Mouse (Mus musculus): Measurements from ENCODE around the gene Tll1. TPM values are rescaled to one million over a fixed set of nuclear protein-coding genes. Genes with fewer than 3 reads are reported as not detected.
"Not testable (repeated sequence)": the region's sequence is repeated elsewhere in the genome, so short reads cannot be mapped to it uniquely, and the experiment has no call there.

Gene Tll1
- total RNA-seq, 1 experiment from 2014 or later: 2.5 TPM

DNA sequence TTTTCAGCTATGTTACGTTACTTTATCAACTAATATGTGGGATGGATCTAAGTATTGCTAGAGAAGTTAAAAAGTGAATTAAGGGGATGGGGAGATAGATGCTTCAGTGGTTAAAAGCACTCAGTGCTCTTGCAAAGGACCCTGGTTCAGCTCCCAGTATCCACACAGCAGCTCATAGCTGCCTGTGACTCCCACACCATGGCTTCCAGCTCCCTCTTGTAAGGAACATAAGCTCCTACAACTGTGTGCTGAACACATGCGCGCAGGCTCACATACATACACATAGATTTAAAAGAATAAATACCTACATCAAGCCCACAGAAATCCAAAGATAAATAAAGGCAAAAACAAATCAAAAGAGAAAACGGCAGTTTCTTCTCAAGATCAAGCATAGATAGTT, 148.5 kb downstream of the Tll1 start:
- DNase-seq: no peak

DNA sequence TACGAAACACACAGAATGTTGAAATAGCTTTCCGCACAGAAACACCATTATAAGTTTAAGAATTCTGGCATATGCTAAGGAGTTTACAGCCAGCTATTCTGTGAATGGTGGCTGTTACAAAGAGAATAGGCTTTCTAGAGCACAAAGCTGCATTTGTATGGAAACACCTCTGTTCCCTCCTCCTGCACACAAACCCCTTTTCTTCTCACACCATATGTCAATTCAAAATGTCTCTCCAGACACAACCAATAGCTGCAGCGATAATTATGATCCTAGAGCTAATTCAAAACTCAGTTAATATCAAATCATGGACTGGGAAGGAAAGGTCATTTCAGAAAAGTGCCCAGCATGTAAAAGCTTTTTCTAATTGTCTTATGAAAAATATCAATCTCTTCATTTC, 157.5 kb downstream of the Tll1 start:
- DNase-seq: no peak

DNA sequence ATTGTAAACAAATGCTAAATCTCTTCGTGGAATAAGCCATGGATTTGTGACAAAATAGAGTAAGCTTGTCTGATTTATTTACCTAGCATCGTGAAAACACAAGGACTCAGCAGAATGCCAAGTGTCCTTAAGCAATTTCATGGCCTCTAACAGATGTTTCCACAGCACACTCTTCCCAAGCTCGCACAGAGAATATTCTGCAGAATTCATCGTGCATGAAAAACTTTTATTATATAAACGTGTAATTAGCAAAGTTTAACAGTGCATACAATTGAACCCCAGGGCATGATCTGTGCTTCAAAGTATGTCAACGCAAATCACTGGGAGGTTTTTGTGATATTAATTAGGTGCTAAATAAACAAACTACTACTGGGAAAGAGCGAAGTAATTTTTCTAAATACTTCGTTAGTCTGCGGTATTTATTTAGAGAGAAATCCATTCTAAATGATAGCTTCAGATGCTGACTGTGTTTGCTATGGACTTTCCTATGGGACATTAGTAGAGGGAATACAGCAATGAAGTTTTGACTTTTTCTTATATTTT, 158.0 kb downstream of the Tll1 start:
- no peak for DNase-seq

DNA sequence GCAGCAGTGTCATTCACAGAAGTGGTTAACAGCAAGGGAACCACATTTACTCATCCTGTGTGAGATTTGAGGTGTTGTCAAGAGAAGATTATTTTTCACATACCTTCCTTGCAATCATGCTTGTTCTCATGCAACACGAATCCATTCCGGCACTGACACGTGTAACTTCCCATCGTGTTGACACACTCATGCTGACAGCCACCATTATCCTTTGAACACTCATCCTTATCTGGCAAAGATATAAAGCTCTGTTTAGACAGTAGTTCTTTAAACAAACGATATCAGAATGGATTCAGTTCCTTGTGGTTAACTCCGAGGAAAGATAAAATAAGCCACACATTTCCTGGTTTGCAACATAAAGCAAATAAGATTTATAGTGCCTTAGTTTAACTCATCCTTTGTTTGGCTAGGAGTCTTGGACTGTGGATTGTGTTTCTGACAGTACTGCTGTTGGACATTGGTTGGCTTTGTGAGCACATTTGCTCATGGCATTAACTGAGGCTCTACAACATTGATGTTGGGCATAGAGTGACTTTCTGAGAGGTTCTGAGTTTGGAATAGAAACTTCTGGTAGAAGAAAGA, 164.7 kb downstream of the Tll1 start:
- DNase-seq: no peak

DNA sequence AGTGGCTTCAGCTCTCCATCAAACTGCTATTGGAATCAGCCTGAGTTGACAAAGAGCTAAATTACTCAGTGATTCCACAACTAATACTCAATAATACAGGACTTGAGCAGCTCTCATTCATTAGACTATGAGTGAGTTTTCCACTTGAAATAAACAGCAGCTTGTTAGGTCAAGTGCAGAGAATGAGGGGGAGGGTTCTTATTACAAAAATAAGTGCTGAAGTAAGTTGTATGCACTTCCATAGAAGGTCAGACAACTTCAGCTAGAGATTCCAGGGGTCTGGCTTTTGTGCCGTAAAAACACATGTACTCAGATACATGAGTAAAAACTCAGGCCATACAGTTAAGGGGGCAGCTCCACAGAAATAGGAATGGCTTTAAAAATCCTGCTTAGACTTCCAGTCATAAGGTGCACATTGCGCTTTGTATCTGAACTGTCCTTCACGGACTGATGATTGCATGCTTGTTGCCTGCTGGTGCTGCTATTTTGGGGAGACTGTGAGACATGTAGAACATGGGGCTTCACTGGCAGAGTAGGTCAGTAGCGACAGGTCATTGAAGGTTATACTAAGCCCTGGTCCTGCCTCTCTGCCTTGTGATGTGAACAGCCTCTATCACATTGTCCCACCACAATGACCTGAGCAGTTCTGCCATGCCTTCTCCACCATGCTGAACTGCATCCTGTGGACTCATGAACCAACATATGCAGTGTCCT, 175.2 kb downstream of the Tll1 start:
- no peak for DNase-seq

DNA sequence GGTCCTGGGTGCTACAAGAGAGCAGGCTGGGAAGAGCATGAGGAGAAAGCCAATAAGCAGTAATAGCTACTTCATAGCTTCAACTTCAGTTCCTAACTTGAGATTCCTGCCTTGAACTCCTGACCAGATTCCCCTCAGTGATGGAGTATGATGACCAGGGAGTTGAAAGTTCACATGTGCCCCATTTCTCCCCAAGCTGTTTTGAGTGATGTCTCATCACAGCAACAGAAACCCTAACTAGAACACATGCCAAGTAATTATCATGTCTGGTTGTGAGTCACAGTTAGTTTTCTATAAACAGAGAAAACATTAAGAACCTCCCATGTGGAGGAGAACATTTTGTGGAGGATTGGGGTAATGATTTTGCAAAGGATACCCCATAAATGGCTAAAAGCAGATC, 176.0 kb downstream of the Tll1 start:
- DNase-seq: no peak

DNA sequence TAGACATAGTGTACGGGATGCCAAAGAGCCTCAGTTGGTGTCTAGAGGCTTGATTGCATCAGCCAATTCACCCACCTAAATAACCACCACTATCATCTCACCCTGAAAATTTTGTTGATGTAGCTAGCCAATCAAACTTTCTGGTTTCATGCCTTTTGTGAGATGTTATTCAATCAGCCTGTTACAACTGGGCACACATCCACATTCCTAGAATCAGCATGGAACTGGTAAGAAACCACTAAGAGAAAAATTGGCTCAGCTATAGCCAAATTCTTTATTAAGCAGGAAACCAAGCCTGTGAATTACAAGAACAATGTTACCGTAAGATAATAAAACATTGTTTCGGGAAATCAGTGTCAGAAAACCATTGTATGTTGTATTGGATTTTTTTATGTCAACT, 176.5 kb downstream of the Tll1 start:
- DNase-seq: no peak

DNA sequence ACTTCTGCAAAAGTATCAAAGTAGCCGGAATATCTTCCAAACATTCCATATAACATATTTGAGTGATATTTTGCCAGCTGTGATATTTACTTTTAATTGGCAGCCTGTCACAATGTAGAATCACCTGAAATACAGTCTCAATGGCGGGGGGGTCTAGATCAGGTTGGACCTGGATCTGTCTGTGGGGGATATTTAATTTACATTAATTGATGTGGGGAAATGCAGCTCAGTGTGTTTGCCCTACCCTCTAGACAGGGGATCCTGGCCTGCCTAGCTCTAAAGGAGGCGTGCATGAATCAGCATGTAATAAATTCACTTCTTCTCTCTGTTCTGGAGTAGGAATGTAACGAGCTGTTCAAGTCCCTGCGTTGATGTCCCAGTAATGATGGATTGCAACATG, 181.7 kb downstream of the Tll1 start:
- no peak for DNase-seq

DNA sequence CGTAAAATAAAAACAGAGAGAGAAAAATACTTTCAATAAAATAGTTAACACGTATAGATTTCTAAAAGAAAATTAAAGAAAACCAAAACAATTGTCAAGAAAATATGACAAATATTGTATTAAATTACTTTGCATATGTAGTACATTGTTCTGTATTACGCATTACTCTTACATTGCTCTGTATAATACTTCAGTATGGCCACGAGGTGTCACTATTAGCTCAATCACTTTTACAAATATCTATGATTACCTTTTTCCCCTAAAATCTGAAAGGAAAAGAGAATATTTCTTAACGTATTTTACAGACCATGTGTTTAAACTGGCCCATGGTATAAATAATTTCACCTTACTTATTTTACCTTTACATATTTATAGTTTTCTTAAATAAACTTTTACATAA, 182.5 kb downstream of the Tll1 start:
- no peak for DNase-seq

DNA sequence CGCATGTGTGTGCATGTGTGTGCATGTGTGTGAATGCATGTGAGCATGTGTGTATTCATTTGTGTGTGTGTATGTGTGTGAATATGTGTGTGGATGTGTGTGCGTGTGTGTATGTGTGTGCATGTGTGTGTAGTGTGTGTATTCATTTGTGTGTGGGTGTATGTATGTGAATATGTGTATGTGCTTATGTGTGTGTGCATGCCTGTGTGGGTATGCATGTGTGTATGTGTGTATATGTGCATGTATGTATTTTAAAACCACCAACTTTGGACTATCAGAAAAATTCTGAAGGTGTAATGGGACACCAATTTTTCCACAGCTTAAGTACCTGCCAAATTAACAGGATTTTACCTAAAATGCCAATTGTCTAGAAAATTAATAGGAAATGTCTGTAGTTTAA, 183.0 kb downstream of the Tll1 start:
- no peak for DNase-seq

DNA sequence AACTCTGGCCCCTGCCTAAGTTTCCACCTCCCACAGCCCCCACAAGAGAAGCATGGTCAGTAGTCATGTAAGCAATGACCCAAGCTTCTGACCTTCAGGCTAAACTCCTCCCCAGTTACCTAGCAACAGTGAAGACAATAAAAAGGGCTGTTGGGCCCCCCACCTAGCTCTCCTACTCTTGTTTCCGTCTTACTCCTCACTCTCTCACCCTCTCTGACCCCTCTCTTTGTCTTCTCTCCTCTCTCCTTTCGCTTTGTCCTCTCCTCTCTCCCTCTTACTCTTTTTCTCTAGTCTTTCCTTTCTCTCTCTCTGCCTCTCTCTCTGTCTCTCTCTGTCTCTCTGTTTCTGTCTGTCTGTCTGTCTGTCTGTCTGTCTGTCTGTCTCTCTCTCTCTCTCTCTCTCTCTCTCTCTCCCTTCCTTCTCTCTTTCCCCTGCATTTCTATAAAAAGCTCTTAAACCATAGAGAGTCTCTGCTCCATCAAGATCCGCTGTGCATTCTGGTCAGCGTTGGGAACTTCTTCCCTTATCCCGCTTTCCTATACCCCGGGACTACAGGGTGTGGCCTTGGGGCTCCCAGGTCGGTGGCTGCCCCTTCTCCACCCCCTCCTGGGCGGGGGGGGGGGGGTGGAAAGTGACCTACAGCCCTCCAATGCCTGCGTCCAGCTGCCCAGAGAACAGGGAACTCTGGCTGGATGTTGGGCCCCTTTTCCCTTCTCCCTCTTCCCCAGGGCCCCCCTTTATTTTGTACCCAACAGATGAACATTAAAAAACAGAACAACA, 235.3 kb downstream of the Tll1 start:
- not testable (repeated sequence) for DNase-seq

All from adrenal gland, postnatal 25 days (tissue).